Mouse (Mus musculus) ovary, postnatal 36 days (tissue): ENCODE results near the gene Tns1.

Experiments
- DNase-seq: peaks from one replicate; pipeline ENCODE4 v3.0.0; 2022; ENCODE audit warnings: low spot score, mixed read lengths

The Tns1 gene

DNA sequence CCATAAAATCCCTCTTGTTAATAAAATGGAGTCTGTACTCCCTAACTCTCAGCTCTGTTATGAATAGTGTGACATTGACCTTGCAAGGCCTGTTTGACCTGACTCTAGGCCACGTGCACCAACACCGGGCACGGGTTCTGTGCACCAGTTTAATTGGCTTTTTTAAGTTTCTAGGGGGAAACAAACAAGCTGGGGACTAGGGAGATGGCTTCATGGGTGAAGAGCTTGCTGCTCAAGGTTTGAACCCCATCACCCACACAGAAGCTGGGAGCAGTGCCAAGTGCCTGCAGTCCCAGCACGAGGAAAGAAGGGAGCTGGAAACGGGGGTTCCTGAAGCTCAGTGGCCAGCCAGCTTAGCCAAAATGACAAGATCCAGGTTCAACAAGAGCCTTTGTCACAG is 192.4 kb downstream of the Tns1 start:
- DNase-seq: peak; percentile 37

DNA sequence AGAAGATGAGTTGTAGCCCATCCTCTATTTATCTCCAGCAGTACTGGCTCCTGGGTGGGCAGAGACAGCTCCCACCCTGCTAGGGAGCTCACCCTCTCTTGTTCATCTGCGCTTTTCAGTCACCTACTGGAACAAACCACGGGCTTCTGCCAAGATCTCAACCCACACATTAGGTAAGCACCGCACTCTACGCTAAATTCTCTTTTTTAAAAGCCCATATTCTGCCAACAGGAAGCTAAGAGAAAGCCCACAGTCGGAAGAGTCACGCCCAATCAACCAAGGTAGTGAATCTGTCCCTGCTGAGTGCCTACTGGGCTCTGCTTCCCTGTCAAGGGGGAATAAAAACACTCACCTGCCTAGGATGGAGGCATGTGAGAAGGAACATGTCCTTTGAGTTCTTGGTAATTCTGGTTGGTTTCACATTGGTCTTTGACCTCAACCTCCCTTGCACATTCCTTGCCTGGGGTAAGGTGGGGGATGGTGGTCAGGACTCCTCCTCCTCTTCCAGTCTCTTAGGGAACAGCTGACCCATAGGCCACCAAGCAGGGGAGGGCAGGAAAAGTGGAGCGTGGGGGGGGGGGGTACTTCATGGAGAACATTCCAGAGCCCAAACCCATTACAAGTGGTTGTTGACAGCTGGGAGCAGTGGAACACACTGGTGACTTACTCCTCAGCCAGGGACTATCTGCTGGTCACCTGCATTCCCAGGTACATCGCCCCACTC is 193.7 kb downstream of the Tns1 start:
- DNase-seq: no peak

DNA sequence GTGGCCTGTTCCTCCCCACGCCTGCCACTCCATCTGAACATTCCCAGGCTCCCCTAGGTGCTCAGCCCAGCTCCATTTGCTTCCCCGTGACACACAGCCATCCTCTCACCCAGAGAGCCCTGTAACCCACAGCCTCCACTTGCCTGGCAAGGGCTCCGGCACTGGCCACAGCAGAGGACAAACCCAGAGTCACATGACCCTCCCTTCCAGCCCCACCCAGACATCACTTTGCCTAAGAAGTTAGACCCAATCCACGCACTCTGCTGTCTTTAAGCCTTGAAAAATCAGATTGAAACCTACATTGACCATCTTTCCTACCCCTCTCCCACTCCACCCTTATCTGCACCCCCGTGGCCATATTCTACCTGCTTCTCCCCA is 194.3 kb downstream of the Tns1 start:
- DNase-seq: no peak

DNA sequence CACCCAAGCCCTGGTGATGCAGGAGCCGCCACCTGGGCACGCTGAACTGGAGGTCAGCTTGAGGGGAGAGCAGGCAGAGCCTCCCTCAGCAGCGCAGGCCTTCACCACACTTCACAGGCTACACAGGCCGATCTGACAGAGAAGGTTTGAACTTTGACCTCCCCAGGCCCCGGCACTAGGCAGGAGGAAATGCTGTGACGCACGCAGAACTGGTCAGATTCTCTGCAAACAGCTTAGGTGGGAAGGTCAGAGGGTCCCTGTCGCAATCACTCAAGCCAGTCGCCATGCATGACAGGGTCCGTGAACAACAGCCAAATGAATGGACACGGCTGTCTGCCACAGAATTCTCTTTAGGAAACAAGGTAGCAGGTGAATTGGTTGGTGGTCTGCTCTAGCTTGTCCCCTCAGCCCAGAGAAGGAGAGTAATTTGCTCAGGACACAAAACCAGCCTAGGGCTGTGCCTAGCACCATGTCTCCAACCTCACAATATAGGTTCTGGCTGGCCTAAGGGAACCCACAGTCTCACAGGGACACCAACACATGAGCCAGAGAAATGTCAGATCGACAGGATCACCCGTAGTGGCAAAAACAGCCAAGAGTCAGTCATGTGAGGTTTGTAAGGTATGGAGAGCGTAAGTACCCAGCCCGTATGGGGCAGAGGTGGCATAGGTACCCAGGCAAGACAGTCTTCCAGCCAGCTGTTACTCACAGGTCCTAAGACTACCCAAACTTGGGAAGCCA is 194.9 kb downstream of the Tns1 start:
- no peak for DNase-seq

DNA sequence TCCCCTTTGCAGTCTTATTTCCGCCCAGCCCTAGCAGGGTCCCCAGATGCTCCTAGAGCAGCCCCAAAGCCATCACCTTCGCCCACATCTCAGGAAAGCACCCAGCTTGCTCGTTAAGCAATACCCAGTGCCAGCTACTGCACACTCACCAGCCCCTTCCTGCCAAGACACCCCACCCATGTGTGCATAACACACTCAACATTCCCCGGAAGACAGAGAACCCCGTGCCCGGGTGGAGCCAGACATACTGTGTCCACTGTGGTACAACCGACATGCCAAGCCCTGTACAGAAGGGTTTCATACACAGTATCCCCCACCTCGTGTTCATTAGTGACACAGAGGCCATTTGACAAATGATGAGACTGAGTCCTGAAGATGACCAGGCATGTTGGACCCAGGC is 195.9 kb downstream of the Tns1 start:
- DNase-seq: no peak

DNA sequence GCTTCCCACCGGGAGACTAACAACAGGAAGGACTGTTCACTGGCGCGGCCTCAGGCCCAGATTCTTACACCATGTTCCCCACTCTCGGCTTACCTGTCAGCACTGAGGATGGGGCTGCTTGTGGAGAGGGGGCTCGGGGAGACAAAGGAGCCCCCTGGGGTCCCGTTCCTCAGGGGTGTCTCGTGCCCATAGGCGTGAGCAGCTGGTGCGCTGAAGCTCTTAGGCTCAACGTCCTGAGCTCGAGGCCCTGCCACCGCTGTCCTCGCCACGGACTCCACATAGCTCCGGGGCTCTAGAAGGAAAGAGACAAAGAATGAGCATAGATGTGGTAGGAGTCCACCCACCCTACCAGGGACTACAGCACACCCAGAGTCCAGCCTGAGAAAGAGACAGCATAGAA is 196.4 kb downstream of the Tns1 start:
- no peak for DNase-seq

DNA sequence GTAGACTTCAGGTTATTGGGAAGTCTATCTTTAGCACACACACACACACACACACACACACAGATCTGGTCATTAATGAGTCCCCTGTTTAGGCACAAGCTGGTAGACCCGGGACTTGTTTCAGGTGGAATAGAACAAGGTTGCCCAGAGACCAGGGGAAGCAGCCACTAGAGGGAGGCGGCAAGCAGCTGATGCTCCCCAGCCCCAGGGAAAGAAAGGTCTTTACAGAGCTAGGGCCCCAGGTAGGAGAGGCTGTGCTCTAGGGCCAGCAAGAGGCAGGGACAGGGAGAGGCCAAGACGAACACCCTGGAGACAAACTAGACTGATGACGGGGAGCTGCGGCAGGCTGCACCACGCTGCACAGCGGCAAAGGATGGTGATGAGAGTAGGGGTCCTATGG is 198.0 kb downstream of the Tns1 start:
- DNase-seq: no peak

DNA sequence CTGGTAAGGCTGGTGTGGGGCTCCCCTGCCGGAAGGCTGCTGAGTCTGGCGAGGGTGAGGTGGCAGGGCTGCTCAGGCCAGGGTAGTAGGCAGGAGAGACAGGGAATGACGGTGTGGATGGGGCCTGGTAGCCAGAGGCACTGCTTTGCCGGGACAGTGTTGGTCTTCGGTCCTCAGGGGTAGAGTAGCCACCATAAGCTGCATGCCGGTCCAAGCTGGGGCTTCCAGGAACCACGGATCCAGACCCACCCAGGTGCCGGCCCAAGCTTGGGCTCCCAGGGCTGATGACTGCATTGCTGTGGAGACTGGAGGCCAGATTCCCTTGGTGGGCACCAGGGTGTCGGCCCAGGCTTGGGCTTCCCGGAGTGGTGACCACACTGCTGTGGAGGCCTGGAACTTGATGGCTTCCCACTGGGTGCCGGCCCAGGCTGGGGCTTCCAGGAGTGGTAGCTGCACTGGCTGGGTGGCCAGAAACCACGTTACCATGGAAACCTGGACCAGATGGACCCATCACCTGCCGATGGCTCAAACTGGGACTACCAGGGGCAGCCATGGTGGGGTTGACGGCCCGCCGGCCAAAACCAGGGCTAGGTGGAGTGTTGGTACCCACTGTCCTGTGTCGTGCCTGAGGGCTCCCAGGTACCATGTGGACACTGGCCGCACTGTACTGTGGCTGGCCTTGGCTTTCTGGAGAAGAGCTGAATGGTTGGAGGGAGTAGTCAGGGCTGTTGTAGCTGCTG is 199.2 kb downstream of the Tns1 start:
- DNase-seq: no peak

DNA sequence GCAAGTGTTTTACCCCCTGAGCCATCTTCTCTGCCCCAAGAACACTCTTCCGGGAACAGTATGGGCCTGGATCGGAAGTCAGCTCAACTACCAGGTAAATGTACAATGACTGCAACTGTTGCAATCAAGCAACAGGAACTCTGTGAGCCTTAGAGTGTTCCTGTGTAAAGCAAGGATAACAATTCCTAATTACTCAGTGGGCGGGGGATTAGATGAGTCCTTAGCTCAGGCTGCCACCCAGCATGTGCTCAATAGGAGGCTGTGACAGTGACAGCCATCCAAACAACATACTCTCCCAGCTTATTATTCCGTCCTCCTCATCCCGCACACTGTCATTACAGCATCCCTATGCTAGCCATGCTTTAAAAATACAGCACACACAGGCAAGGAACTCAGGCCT is 200.0 kb downstream of the Tns1 start:
- DNase-seq: no peak

DNA sequence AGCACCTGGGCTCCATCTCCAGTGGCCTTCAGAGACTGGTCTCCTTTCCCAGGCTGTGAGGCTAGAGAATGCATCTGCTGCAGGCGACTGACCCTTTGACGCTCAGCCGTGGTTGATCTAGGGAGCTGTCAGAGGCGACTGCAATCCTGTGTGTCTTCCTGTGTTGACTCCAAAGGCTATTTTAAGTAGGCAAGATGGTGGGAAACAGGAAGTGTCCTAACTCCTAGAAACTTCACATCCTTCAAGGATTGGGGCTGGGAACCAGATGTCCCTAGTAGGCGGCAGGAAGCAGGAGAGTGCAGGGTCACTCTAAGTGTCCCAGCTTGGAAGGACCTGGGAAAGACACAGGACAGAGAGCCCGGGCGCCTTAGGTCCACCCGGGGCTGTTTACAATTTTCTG is 201.1 kb downstream of the Tns1 start:
- no peak for DNase-seq

DNA sequence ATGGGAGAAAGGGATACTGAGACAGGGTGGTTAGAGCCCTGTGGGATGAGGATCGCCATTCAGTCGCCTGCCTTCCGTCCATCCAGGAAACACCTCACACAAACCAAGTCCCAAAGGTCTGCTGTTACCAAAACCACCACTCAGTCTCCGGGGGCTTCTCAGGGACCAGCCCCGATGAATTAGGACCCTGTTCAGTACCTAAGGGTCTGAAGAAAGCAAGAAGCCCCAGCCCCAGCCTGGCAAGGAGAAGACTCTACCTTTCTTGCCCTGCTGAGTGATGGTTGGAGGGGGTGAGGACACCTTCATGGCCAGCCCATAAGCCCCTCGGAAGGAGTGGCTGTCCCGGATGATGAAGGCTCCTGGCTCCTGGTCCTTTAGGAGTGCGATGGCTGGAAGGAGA is 203.5 kb downstream of the Tns1 start:
- peak; percentile 2 for DNase-seq

DNA sequence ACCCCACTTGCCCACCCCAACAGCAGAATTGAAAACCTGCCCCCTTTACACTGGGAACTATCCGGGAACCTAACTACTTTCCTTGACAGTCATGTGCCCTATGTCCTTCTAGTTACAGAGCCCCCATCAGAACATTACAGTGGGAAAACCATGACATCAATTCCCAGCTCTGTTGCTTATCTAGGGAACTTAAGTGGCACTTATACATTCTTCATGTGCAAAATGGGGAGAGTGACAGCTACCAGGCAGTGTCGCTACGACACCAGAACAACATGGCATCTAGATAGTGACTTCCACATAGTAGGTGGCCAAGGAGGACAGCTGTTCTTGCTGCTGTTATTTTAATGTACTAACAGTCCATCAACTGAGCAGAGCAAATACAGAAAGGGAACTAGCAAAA is 204.3 kb downstream of the Tns1 start:
- no peak for DNase-seq

DNA sequence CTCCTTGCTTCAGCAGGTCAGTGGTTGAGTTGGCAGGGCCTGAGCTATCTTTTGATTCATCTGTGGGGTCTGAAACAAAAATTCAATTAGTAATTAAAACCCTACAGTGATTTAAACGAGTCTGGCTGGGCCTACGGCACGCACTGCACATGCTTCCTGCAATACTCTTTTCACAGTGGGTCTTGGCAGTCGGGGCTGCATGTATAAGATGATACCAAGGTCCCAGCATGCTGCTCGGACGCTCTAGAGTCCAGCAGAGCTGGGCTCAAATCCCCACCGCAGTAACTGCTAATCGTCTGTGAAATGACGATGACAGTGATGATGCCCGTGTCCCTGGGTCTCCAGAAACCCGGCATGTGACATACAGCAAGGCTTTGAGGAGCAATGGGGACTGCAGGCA is 206.2 kb downstream of the Tns1 start:
- DNase-seq: peak; percentile 1

DNA sequence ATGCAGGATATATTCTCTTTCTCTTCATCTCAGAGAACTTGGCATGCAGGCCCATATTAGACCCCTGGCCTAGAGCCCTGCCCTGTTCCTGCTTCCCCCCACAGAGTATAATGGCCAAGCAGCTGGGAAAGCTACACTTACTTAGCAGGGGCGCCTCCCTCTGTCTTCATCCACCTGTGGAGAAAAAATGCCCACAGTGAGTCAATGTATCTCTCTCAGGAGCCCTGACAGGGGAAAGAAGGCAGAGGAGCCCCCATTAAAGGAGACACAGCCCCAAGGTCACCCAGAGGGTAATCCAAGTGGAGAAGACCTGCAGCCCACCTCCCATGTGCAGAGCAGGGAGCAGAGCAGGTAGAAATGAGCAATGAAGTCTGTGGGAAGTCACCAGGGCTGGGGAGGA is 208.0 kb downstream of the Tns1 start:
- DNase-seq: peak; percentile 1

DNA sequence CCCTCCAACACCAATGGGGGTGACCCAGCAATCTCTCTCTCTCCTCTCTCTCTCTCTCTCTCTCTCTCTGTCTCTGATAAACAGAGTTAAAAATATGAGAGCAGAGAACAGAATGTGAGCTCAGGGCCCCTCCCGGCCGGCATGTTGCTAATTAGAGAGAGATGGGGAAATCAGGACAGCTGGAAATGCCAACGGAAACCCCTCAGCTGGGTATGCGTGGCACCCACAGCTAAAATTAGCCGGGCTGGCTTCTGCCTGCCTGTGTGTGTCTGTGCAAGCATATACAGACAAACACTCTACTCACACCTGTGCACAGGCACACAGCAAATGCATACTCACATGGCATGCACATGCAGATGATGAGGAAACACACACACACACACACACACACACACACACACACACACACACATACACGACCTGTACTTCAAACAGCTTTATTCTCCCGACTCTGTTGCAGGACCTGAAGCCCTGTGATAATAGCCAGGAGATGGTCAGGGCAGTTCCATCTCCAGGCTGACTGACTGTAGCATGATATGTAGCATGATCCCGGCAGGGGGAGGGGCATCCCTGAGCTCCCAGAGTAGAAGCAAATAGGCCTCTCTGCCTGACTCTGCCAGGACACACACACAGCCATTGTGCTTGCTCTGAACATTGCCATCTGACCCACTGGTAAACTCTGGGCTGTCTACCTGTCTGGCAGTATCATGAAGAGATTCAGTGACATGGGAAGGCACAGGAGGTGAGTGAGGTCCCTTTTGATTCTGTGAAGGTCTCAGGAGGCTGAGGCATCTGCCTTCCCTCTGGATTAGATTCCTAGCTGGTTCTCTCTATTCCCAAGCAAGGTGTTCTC is 208.8 kb downstream of the Tns1 start:
- DNase-seq: peak; percentile 1

DNA sequence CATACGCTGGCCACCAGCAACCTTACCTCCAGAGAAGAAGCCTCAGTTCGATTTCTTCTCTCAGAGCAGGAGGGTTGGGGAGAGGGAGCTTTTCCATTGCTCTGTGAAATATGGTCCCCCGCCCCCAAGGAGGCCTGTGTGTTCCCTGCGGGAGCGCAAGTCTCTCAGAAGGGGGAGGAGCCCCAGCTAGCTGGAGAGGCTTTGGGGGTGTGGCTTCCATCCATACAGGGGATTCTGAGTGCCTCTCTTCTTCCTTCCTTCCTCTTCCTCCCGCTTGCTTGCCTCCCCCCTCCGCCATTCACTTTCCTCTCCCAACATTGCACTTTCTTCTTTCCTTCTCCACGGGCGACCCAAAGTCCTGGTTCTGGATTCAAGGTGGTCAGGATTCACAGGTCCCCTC is 210.2 kb downstream of the Tns1 start:
- DNase-seq: peak; percentile 3

DNA sequence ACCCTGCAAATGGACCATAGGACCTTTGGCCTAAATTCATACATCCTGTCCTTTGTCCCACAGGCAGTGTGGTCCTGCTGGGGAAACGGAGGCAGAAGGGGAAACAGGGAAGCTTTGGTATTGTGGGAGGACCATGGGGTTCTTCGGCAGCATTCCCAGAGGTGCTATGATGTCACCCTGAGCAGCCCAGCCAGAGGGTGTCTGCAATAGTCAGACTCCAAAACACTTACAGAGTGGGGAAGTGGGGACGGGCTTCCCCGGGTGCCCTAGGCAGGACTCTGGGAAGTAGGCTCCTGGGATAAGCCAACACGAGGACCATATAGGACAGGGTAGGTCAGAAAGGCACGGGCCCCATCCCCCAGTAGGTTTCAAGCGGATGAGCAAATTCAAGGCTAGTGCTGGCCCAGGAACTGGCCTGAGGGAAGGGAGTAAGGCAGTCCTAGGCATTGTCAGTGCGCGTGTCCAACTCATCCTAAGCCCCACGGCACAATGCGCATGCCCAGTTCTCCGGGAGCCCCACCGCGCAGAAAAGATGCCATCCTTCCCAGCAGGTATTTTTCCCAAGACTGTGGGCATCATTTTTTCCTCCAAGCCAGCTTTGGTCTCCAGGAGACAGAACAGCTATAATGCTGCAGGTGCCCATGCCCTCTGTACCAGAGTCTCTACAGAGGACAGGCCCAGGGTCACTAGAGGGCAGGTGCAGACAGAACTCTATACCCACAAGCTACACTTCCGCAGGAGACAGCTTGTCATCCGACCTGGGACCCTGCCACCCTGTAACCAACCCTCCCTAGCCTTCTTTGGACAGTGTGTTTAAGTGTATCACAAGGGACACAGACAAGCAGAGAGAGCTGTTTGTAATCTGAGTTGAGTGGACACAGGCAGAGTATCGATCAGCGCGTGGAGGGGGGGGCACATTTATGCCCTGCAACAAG is 210.9 kb downstream of the Tns1 start:
- peak; percentile 3 for DNase-seq

DNA sequence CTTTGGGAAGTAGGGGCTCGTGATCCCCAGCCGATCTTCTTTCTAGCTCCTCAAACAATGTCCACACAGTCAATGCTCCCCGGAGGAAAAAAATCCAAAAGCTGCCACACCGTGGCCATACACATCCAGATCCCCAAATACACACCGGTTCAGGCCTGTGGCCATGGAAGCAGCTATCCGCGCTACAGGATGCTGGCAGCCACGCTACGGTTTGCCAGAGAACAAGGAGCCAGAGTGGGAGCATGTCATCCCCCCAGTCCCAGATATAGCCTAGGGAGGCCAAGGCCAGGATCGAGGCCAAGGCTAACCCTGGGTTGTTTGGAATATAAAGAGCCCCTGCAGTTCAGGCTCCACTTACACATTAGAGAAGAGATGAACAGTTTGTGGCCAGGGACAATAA is 211.8 kb downstream of the Tns1 start:
- DNase-seq: peak; percentile 6

DNA sequence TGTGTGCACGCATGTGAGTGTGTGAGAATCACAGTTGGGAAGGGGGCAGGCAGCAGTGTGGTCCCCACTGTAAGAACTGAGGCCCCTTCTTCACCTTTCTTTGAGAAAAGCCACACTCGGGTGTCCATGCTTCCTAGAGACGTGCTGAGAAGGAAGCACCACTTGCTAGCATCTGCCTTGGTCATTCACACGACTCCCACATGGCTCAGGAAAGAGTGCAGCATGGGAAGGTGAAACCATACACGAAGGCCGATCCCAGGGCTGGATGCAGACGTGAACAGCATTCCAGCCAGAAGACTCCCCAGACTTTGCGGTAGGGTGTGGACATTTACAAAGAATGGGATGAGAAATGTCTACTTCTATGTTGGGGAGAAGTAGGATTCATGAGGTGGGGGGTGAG is 212.3 kb downstream of the Tns1 start:
- DNase-seq: peak; percentile 1

DNA sequence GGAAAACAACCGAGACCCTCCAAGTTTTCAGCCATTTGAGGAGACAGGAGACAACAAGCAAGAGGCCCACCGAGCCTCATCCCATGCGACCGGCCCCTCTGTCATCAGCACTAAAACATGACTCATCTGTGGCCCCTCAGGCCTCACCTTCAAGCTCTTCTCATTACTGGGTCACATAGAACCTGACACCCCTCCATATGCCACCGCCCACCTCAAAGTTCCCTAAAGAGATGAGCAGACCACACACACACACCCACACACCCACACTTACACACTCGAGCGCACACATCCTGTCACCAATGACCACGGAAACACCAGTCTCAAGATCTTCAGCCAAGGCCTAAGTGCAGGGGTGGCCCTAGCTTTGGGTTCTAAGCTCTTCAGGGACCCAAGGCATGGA is 213.5 kb downstream of the Tns1 start:
- DNase-seq: no peak

DNA sequence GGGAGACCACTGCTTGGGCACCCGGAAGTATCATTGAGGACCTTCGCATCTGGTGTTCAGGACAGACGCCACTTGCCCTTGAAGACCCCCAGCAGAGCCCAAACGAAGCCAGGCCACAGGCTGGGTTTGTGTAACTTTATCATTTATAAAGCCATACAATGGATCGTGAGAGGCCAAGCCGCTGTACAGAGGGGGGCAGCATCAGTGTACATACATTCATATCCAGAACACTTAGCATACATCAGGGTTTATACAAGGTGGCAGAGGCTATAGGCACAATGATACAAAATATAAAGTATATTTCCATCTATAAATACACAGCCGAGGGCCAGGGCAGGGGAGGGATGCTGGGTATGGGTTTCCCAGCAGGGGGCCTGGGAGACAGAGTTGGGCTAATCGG is 214.1 kb downstream of the Tns1 start:
- DNase-seq: peak; percentile 1
